Mouse (Mus musculus): ENCODE results near the gene Sobp. TPM values are rescaled to one million over a fixed set of nuclear protein-coding genes. Genes with fewer than 3 reads are reported as not detected.

The Sobp gene
- not detected in 2 replicates for total RNA-seq (2015; ENCODE audit: low replicate concordance)
- total RNA-seq (2017; ENCODE audit: low replicate concordance) = not detected in 2 replicates

DNA sequence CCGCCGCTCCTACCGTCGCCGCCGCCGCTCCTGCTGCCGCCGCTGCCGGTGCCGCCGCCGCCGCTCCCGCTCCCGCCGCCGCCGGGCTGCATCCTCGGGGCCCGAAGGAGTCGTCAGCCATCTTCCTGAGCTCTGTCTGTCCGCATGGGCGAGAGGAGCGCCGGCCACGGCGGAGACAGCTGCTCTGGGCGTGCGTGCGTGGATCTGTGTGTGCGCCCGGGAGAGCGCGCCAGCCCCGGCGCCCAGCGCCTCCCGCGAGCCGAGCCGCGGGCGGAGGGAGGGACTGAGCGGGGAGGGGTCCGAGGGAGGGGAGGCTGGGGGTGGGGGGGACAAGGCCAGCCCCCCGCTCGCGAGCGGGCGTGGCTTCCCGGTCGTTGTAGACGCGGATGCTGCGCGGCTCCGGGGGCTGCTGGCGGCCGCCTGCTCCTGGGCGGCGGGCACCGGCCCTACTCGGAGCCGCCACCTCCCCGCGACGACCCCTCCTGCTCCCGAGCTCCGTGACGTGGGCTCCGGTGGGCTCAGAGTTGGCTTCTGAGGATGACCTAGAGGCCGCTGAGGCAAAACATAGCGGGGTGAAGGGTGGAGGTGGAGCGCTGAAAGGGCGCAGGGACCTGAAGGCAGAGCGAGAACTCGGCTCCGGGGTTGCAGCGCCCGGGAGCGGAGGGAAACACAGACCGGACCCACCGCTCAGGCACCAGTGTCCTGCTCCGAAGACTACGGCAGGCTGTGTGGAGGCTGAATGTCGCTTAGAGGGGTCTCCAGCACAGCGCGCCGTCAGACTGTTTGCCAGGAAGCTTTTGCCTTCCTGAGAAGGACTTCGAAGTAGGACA, at the start of gene Sobp, which contains the start of gene 9030612E09Rik:
Gene Sobp, minus strand, starts transcription at position 205 of the 830 bp plus-strand sequence.
Gene 9030612E09Rik, plus strand, starts transcription at position 379 of the 830 bp plus-strand sequence.
- no peak for ATAC-seq (replicated peaks; ENCODE audit: low FRiP score, poor library complexity, severe bottlenecking)

DNA sequence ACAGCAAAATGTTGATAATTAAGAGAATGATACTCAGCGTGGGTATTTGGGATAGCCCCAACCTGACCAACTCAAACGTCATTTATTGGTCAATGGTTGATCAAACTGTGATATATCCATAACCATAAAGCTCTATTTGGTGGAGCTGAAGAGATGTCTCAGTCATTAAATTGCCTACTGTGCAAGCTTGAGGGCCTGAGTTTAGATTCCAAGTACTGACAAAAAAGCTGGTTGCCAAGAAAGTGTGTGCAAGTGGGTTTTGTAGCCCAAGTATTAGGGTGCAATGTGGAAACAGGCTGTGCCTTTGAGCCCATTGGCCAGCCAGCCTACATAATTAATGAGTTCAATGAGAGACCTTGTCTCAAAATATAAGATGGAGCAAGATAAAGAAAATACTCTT, 49.1 kb upstream of the Sobp start:
- ATAC-seq (replicated peaks; ENCODE audit: low FRiP score, poor library complexity, severe bottlenecking) = no peak

DNA sequence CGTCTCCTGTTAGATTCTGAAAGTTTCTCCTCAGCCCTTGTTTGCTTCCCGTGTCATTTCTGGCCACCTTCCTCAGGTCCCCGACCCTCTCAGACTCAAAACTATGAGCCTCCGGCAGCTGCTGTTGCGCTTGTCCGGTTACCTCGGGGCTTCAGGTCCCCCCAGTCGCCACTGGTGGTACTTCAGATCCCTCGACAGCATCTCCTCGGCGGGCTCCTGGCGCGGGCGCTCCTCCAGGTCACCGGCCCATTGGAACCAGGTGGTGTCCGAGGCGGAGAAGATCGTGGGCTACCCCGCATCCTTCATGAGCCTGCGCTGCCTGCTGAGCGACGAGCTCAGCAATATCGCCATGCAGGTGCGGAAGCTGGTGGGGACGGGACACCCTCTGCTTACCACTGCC, 47.3 kb upstream of the Sobp start:
- peak; percentile 59 for ATAC-seq (replicated peaks; ENCODE audit: low FRiP score, poor library complexity, severe bottlenecking)

DNA sequence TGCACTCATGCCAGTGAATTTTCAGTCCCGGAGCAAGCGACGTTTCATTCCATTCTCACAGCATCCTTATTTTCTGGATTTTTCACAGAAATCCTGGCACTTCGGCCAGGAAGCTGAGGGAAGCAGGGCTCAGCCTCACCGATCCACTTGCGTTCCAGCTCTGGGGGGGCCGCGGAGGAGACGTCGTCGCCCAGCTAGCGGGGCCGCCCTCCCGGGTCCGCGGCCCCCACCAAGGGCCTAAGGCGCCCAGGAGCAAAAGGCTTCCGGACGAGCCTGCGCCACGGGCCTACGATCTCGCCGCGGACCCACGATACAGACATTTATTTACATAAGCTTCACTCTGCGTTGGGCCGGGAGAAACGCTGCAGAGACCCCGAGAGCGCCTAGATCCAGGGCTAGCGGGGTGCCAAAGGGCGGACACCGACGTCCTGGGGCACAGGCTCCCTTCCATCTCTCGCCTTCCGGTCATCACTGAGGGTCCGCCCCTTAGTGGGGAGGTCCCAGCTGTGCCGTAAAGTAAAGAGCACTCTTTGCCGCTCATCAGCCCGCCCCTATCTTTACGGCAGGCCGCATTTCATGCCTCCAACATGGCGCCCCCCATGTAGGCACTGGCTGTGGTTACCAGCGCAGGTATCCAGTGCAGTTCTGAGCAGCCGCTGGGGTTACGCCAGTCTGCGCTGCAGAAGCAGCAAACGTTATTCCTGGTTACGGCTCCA, 46.7 kb upstream of the Sobp start, which contains the start of gene Pdss2:
Gene Pdss2, plus strand, starts transcription at position 577 of the 716 bp plus-strand sequence.
- peak; percentile 100 for ATAC-seq (replicated peaks; ENCODE audit: low FRiP score, poor library complexity, severe bottlenecking)

DNA sequence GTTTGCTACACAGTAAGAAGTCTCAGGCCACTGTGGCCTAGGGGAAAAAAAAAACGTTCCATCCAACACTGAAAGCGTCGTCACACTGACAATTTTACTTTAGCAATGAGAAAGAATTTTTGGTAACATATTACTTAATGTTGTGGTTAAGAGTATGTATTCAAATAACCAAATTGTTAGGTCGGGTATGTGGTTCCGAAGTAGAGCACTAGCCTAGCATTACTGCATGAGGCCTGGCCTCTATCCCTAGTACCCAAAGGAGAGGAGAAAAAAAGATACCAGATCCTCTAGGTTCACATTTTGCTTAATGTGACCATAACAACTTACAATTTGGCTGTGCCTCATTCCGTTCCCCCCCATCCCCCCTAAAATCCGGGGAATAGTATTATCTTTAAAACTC, 46.1 kb upstream of the Sobp start:
- ATAC-seq (replicated peaks; ENCODE audit: low FRiP score, poor library complexity, severe bottlenecking) = no peak

DNA sequence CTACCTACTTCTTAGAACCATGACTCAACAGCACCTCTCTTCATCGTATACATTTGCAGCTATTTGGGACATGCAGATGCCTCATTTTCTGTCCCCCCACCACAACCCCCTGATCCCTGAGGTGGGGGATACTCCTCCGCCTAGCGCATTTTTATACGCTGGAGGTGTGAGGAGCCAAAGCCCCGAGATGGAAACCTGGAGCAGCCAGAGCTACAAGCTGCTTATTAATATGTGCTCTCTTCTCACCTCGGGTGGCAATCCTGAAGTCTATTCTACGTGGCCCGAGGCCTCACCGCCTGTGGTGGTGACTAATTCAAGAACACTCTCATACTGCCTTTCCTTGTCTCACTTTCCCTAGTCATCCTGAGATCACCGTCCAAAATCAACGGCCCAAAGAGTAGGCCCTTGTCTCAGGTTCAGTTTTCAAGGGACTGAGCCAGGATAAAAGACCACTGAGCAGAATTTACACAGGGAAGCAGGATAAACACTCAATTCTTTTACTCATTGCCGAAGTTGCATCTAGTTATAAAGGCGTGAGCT, 43.1 kb upstream of the Sobp start:
- ATAC-seq (replicated peaks; ENCODE audit: low FRiP score, poor library complexity, severe bottlenecking) = no peak

DNA sequence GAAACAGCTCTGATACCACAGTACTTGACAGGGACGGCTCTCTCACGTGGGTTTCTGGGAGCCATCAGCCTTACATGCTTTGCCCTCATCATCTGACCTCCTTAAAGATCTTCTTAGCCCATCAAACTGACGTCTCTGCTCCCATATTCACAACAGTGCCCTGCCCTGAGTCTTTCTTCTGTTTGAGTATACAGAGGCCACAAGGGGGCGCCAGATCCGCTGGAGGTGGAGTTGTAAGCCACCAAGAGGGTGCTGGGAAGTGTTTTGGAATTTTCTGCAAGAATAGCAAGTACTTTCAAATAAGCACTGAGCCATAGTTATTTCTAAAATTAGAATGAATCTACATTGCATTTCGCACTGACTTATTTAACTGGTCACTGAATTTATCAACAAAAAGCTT, 37.5 kb upstream of the Sobp start:
- no peak for ATAC-seq (replicated peaks; ENCODE audit: low FRiP score, poor library complexity, severe bottlenecking)

DNA sequence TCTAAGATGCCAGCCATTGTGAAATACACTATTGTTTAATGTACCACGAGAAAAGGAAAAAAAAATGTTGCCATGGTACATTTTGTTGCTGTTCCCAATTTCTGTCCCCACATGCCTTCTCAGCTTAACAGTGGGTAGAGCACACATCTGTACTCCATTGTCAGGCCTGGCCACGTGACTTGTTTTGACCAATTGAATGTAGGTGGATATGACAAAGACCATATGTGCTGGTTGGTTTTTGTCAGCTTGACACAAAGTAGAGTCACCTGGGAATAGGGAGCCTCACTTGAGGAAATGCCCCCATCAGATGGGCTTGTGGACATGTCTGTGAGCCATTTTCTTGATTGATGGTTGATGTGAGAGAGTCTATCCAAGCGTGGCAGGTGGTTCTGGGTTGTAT, 29.5 kb upstream of the Sobp start:
- ATAC-seq (replicated peaks; ENCODE audit: low FRiP score, poor library complexity, severe bottlenecking) = no peak

DNA sequence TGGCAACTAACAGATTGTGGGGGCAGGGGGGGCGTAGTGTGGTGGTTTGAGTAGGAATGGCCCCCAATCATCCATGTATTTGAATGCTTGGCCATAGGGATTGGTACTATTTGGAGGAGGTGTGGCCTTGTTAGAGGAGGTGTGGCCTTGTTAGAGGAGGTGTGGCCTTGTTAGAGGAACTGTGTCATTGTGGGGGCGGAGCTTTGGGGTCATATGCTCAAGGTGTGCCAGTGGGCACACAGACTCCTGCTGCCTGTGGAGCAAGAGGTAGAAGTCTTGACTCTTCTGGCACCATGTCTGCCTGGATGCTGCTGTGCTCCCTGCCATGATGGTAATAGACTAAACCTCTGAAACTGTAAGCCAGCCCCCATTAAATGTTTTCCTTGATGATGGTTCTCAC, 25.9 kb upstream of the Sobp start:
- no peak for ATAC-seq (replicated peaks; ENCODE audit: low FRiP score, poor library complexity, severe bottlenecking)

DNA sequence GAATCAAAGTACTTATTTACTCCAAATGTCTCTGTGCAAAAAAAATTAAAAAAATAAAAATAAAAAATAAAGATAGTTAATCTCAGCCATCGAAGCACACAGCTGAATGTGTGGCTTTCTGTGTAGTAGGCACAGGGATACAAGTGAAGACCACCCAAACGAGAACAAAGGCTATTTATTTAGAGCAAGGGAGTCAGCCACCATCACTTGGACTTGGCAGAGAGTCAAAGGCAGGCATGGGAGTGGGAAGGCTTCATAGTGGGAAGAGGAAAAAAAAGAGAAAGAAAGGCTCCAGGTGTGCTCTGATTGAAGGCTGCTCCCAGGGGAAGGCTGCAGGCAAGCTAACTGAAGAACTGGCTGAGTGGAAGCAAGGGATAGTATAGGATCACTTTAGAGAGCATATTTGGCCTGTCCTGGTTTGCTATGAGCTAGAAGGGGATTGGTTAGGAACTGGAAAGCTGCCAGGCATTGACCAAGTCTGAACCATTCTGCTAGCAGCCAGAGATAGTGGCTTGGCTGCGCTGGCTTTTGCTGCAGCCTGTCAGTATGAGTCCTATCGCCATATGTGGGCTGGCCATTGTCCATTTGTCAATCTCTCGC, 6.1 kb upstream of the Sobp start:
- no peak for ATAC-seq (replicated peaks; ENCODE audit: low FRiP score, poor library complexity, severe bottlenecking)

DNA sequence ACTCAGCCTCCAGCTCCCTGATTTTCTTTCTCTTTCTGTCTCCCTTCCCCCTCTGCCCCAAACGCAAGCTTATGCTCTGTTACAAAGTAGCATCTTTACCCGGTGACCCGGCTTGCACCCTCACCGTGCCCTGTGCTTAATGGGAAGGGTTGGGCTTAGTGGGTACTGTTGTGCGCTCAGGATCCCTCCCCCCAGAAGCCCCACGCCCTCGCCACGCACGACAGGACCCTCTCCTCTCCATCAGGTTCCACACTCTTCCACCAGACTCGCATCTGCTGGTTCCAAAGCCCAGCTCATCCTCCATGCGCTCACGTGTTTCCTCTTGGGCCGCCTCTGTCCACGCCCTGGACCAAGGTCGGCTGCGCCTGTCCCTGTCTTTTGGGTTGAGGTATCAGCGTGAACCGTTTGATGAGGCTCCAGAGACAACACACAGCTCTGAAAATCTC, 849 bp upstream of the Sobp start:
- no peak for ATAC-seq (replicated peaks; ENCODE audit: low FRiP score, poor library complexity, severe bottlenecking)

DNA sequence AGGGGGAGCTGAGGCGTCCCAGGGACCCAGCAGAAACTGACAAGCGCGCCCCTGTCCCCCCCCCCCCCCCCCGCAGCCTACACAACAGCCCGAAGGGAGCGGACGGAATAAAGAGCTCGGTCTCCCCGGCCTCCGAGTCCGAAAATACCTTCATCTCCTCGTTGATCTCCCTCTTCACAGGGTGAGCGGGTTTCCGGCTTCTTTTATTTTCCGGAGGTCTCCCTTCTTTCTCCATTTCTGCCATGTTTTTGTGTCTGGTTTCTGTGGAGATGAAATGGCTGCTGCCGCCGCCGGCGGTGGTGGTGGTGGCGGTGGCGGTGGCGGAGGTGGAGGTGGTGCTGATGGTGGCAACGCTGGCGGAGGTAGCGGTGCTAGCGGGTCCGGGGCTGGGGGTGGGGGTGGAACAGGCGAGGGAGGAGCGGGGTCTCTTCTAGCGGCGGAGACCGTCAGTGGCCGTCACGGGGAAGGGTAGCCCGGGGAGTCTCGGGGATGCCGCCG, 453 bp downstream of the Sobp start:
- no peak for ATAC-seq (replicated peaks; ENCODE audit: low FRiP score, poor library complexity, severe bottlenecking)

DNA sequence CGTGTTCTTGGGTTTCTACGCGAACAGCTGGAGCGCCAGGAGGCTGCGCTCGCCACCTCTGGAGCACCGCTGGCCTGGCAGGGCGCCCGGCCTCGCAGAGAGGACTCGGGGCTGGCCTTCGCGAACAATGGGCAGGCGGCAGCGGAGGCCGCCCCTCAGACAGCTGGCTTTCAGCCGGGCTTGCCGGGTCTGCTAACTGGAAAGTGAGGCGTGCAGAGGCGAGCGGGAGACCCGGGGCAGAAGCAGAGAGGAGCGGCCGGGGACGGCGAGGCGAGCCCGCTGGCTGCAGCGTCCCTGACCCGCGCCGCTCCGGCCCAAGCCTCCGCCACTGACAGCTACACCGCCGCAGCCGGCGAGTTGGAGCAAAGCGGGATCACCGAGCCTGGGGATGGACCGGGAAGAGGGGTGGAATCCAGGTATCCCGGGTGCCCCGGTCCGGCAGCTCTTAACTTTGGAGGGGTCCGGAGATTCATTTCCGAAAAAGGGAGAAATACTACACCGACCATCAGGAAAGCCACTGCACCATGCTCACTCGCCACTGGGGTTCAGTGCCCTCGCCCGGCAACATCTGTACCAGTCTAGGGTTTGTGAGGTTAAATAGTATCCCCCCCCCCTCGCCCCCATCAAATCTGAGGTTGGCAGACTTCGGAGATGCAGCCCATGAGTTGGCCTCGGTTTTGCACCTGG, 1.0 kb downstream of the Sobp start:
- no peak for ATAC-seq (replicated peaks; ENCODE audit: low FRiP score, poor library complexity, severe bottlenecking)

DNA sequence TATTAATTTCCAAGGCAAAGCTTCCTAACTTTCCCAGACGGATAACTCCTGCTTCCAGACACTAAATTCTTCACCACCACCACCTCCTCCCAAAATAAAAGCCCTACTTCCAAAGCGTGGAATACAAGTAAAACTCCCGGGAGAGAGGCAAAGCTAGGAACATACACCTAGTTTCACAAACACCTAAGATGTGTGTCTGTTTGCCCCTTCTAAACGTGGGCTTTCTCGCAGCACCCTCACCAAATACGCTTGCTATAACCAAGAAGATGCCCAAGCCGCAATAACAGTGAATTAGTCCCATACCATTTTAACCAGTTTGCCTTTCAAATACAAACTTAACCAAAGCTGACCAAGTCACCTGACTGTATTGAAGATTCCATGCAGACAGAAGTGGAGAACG, 1.8 kb downstream of the Sobp start:
- no peak for ATAC-seq (replicated peaks; ENCODE audit: low FRiP score, poor library complexity, severe bottlenecking)

DNA sequence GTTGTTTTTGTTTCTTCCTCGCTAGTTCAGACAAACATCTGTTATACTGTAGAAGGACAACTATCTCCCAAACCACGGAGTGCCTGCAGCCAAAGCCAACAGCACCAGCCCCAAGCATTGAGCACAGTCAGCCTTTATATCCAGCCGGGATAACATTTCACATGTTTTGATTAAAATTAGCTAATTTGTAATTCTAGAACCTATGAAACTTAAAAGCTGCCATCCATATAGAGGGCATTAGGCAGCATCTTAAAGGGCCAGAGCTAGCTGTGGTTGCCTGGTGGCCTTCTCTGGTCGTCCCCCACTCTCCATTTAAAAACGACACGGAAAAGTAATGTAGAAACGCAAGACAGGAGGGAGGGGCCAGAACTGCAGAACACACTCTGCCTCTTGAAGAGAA, 2.3 kb downstream of the Sobp start:
- no peak for ATAC-seq (replicated peaks; ENCODE audit: low FRiP score, poor library complexity, severe bottlenecking)

DNA sequence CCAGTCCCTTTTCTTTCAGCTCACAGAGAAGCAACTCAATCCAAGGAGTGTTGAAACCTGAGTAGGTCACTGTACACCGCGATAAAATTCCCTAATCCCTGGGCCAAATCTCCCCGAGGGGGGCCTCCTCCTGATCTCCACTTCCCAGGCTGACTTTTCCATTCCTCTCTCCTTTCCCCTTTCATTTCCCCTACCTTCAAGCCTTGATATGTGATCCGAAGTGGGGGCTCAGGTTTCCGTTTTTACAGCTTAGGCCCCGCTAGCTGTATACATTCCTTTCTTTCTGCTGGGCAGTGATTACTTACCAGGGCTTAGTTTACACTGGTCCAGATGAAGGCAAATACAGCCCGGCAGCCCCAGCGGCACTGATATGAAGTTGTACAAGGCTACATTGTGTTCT, 3.2 kb downstream of the Sobp start:
- no peak for ATAC-seq (replicated peaks; ENCODE audit: low FRiP score, poor library complexity, severe bottlenecking)

DNA sequence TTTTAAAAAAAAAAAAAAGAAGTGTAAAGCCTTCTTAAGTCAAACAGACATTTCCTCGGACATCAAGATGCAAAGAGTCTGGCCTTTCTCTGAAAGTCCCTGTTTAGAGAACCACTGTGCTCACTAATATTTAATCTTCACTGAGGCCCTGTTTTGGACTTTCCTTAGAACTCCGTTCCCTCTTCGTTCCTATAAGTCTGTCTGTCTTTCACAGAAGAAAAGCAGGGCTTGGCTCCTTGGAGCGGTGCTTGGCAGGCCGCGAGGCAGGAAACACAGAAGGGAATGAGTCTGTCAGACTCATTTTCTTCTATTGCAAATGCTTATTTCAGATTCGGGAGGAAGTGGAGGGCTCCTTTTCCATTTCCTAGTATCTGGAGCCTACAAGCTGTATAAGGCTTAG, 5.5 kb downstream of the Sobp start:
- ATAC-seq (replicated peaks; ENCODE audit: low FRiP score, poor library complexity, severe bottlenecking) = no peak

DNA sequence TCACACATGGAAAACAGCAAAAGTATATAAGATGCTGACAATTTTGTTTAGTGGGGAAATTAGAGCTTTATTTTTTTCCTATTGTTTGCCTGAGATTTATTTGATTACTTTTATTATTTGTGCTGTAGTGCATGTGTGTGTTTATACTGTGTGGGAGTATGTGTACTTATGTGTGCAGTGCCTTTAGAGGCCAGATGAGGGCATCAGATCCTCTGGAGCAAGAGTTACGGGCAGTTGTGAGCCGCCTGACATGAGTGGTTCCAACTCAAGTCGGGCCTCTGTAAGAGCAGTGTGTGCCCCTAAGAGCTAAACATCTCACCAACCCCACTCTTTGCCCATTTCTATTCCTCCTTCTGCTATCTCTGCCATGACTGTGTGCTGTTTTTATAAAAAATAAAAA, 7.5 kb downstream of the Sobp start:
- ATAC-seq (replicated peaks; ENCODE audit: low FRiP score, poor library complexity, severe bottlenecking) = no peak

DNA sequence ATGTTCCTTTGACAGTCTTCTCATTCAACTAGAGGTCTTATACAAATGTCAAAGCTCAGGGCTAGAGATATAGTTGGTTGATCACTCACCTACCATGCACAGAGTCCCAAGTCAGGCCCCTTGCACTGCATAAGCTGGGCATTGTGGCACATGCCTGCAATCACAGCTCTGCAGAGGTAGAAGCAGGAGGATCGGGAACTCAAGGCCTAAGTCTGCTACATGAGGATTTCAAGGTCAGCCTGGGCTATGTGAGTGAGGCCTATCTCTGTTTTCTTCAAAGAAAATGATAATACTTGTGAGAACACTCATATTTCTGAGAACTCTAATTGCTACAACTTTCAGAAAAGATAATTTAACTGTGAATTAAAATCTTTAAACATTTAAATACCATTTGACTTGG, 8.2 kb downstream of the Sobp start:
- ATAC-seq (replicated peaks; ENCODE audit: low FRiP score, poor library complexity, severe bottlenecking) = no peak

DNA sequence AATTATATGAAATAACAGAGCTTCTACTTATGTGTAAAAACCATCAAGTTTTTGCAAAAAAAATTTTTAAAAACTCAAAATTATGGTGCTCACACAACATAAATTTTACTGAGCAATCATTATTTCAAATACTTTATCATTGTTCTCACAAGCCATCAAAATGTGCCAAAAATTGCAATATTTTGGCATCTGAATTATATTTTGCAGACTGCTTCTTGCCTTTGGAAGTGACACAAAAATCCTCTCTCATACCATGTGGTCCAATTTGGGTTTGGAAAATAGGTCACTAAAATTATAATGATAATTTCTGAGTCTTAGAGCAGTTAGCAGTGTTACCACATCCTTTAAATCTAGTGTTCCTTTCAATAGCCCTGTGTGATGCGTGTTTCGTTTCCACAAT, 9.9 kb downstream of the Sobp start:
- ATAC-seq (replicated peaks; ENCODE audit: low FRiP score, poor library complexity, severe bottlenecking) = no peak
